Mouse (Mus musculus) C2C12 (cell line): ENCODE data around the gene Bpgm. TPM values are rescaled to one million over a fixed set of nuclear protein-coding genes. Genes with fewer than 3 reads are reported as not detected.

Experiments
- H3K27me3 ChIP-seq: one replicate; pipeline ENCODE4 v1.6.1; 2011; ENCODE audit not compliant: control insufficient read depth, insufficient read depth, insufficient read length
- H3K36me3 ChIP-seq: one replicate; pipeline ENCODE4 v1.6.1; 2011; ENCODE audit not compliant: control insufficient read depth, insufficient read depth
- H3K4me3 ChIP-seq: one replicate; pipeline ENCODE4 v1.5.1; 2011; ENCODE audit warnings: mild to moderate bottlenecking, control low read depth; ENCODE audit not compliant: poor library complexity, insufficient read depth, severe bottlenecking
- H3K79me2 ChIP-seq: one replicate; pipeline ENCODE4 v1.6.1; 2011; ENCODE audit not compliant: control insufficient read depth, insufficient read depth
- H3K79me3 ChIP-seq: one replicate; pipeline ENCODE4 v1.6.1; 2011; ENCODE audit warnings: low read depth, control low read depth
- H3ac ChIP-seq: one replicate; pipeline ENCODE3; 2011; ENCODE audit warnings: low read depth; ENCODE audit not compliant: control insufficient read depth, insufficient read length
- CEBPB ChIP-seq: IDR thresholded peaks from one replicate; pipeline ENCODE4 v1.6.1; 2011; ENCODE audit warnings: low read depth, mild to moderate bottlenecking, control low read depth, moderate library complexity
- CTCF ChIP-seq: IDR thresholded peaks from one replicate; pipeline ENCODE4 v1.5.1; 2011; ENCODE audit not compliant: control insufficient read depth, insufficient read depth, insufficient read length
- FOSL1 ChIP-seq: IDR thresholded peaks from one replicate; pipeline ENCODE4 v1.8.0; 2011; ENCODE audit warnings: mild to moderate bottlenecking, low read length; ENCODE audit not compliant: poor library complexity, insufficient read depth, severe bottlenecking
- MAX ChIP-seq: IDR thresholded peaks from one replicate; pipeline ENCODE4 v1.6.1; 2011; ENCODE audit warnings: mild to moderate bottlenecking, control low read depth
- MYOD1 ChIP-seq: IDR thresholded peaks from one replicate; pipeline ENCODE4 v1.6.1; 2011; ENCODE audit warnings: low read depth; ENCODE audit not compliant: control insufficient read depth, insufficient read length
- MYOG ChIP-seq: IDR thresholded peaks from one replicate; pipeline ENCODE4 v1.6.1; 2011; ENCODE audit not compliant: control insufficient read depth, insufficient read length; ENCODE audit errors: extremely low read depth
- USF1 ChIP-seq: IDR thresholded peaks from one replicate; pipeline ENCODE4 v1.6.1; 2011; ENCODE audit warnings: low read depth, mild to moderate bottlenecking, control low read depth, moderate library complexity
- long read RNA-seq, 2 experiments: library from polyadenylated mRNA; unstranded; transcript quantifications; one replicate each; pipeline ENCODE4 v2.0.0; 2019 to 2020
- polyA plus RNA-seq: library from polyadenylated mRNA; unstranded; fragments of >200 nt; fragmentation: generic; extraction: Trizol; gene quantifications from one replicate; pipeline ENCODE4 v1.2.1, GENCODE M21; 2012; ENCODE audit warnings: missing spikeins

Gene Bpgm
- 16.1 TPM for polyA plus RNA-seq
- long read RNA-seq, experiment 1, transcript Bpgm-201 (3 exons, 2,220 nt), result major isoform, 31 of 41 reads
- long read RNA-seq, experiment 1, partial matches to known transcripts, result 3 of 41 reads
- long read RNA-seq, experiment 1, other reads (novel, unspliced or antisense), result 6 of 41 reads
- long read RNA-seq, experiment 2, transcript Bpgm-201 (3 exons, 2,220 nt), result major isoform, 93 of 98 reads
- long read RNA-seq, experiment 2, partial matches to known transcripts, result 0 of 98 reads
- long read RNA-seq, experiment 2, other reads (novel, unspliced or antisense), result 5 of 98 reads

GRCm38 (mm10) chr6:34475974-34476794 is at the start of gene Bpgm:
TSS of gene Bpgm (plus strand) at chr6:34476207.
- Histone ChIP-seq H3K36me3 (no peaks in the 10 kb centered on the region), H3K79me3 (no peaks in the 10 kb centered on the region), H3K27me3 (no peaks in the 10 kb centered on the region), H3ac (peak within 1 kb of the TSS; percentile 73), H3K79me2 (peaks cover 15% of the 10 kb centered on the region), H3K4me3 (peak within 1 kb of the TSS; percentile 64)
- no peak for TF ChIP-seq CEBPB
- TF ChIP-seq MAX, result no peak
- TF ChIP-seq USF1, result no peak

DNA sequence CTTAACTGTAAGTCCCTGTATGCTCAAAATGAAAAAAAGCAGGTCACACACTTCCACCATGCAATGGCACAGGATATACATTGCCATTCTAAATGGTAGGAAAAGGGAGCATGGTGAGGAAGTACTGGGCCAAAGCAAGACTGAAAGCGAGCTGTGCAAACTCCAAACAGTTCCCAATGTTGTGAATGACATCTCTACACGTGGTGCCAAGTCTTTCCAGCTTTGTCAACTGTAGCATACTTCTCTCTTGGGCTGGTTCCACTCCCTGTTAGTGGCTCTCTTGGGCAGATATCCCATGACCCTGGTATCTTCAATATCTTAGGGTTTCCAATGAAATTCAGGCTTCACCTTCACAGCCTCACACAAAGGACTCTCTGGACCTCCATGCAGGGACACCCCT is 37.0 kb upstream of the Bpgm start:
- Histone ChIP-seq H3K36me3 (no peaks in the 10 kb centered on the region), H3K79me3 (no peaks in the 10 kb centered on the region), H3K27me3 (no peaks in the 10 kb centered on the region), H3K4me3 (no peak overlapping the region), H3K79me2 (no peaks in the 10 kb centered on the region), H3ac (no peak overlapping the region)
- TF ChIP-seq FOSL1 (no peak), MAX (no peak), MYOG (no peak), USF1 (no peak), CTCF (no peak), CEBPB (no peak), MYOD1 (no peak)

- Histone ChIP-seq H3K4me3 (no peak overlapping the region), H3K27me3 (no peaks in the 10 kb centered on the region), H3K36me3 (no peaks in the 10 kb centered on the region), H3ac (no peak overlapping the region), H3K79me3 (no peaks in the 10 kb centered on the region), H3K79me2 (no peaks in the 10 kb centered on the region)
- no peak for TF ChIP-seq MYOD1
- TF ChIP-seq MAX, result no peak
- no peak for TF ChIP-seq FOSL1
- no peak for TF ChIP-seq CTCF
- no peak for TF ChIP-seq CEBPB
- TF ChIP-seq USF1, result no peak
- TF ChIP-seq MYOG, result no peak
These were observed 34.3 kb upstream of the Bpgm start for GRCm38 (mm10) chr6:34441556-34442257.

GRCm38 (mm10) chr6:34443791-34444190 is 32.2 kb upstream of the Bpgm start:
- Histone ChIP-seq H3ac (no peak overlapping the region), H3K79me3 (no peaks in the 10 kb centered on the region), H3K4me3 (no peak overlapping the region), H3K79me2 (no peaks in the 10 kb centered on the region), H3K36me3 (no peaks in the 10 kb centered on the region), H3K27me3 (no peaks in the 10 kb centered on the region)
- TF ChIP-seq CEBPB (no peak), USF1 (no peak), CTCF (no peak), MAX (no peak), FOSL1 (no peak), MYOG (no peak), MYOD1 (no peak)

GRCm38 (mm10) chr6:34447961-34448360 is 28.0 kb upstream of the Bpgm start:
- Histone ChIP-seq H3K79me2 (no peaks in the 10 kb centered on the region), H3K79me3 (no peaks in the 10 kb centered on the region), H3K4me3 (no peak overlapping the region), H3K27me3 (no peaks in the 10 kb centered on the region), H3ac (no peak overlapping the region), H3K36me3 (no peaks in the 10 kb centered on the region)
- TF ChIP-seq MYOG (no peak), FOSL1 (no peak), MYOD1 (no peak), CEBPB (no peak), USF1 (no peak), MAX (no peak), CTCF (peak; percentile 24)
